Mouse (Mus musculus) hindbrain, embryonic 11.5 days (tissue): ENCODE results near the gene Gpr183. TPM values are rescaled to one million over a fixed set of nuclear protein-coding genes. Genes with fewer than 3 reads are reported as not detected.

ENCODE experiments used
- ATAC-seq: fragments of 200-750 bp; cut with Nextera tagmentation; 2 replicates; pipeline ENCODE4 v1.8.0; 2017; ENCODE audit warnings: mild to moderate bottlenecking, moderate TSS enrichment, moderate library complexity; ENCODE audit not compliant: low FRiP score
- DNase-seq: peaks from one replicate; pipeline ENCODE4 v3.0.0-alpha.2; 2015; ENCODE audit warnings: low spot score
- H3K27ac ChIP-seq: fragments of 300-500 bp; sonication (generic); 2 replicates; pipeline ENCODE4 v1.5.1; 2014; ENCODE audit warnings: mild to moderate bottlenecking, low read depth, low read length
- H3K27me3 ChIP-seq: fragments of 300-500 bp; sonication (generic); 2 replicates; pipeline ENCODE4 v1.6.1; 2014; ENCODE audit warnings: mild to moderate bottlenecking, low read length, moderate library complexity, mixed read lengths; ENCODE audit not compliant: control insufficient read depth, insufficient read depth
- H3K36me3 ChIP-seq: fragments of 300-500 bp; sonication (generic); 2 replicates; pipeline ENCODE4 v1.6.1; 2014; ENCODE audit warnings: mild to moderate bottlenecking, low read length, moderate library complexity, mixed read lengths; ENCODE audit not compliant: control insufficient read depth, insufficient read depth
- H3K4me1 ChIP-seq: fragments of 300-500 bp; sonication (generic); replicated peaks from 2 replicates; pipeline ENCODE4 v1.6.1; 2014; ENCODE audit warnings: low read length, mixed read lengths; ENCODE audit not compliant: control insufficient read depth, insufficient read depth
- H3K4me2 ChIP-seq: fragments of 300-500 bp; sonication (generic); replicated peaks from 2 replicates; pipeline ENCODE4 v1.6.1; 2014; ENCODE audit warnings: mild to moderate bottlenecking, low read depth, low read length
- H3K4me3 ChIP-seq: fragments of 300-500 bp; sonication (generic); 2 replicates; pipeline ENCODE4 v1.5.1; 2014; ENCODE audit warnings: low read depth, low read length
- H3K9ac ChIP-seq: fragments of 300-500 bp; sonication (generic); 2 replicates; pipeline ENCODE4 v1.6.1; 2014; ENCODE audit warnings: low read depth, low read length
- H3K9me3 ChIP-seq: fragments of 300-500 bp; sonication (generic); 2 replicates; pipeline ENCODE4 v1.6.1; 2016; ENCODE audit warnings: low read length; ENCODE audit not compliant: control insufficient read depth
- WGBS: fragments of 180-500 bp; shearing (Covaris S2); extraction: QIAGEN DNeasy Blood & Tissue Kit; methylation state at CpG from one replicate; pipeline ENCODE4 v1.1.7; 2014; 5-methylcytosine and 5-hydroxymethylcytosine counted together
- polyA plus RNA-seq: library from polyadenylated mRNA; unstranded; fragments of >200 nt; fragmentation: Nextera tagmentation; extraction: Ambion mirVana; gene quantifications from 2 replicates; pipeline ENCODE4 v1.2.1, GENCODE M21; 2014

Gpr183 gene
- polyA plus RNA-seq, 1 experiment from 2014 or later, result 3.2 TPM

GRCm38 (mm10) chr14:121947966-121948365 lies 17.0 kb downstream of the Gpr183 start:
- no peak for DNase-seq
- ATAC-seq, result no peak
- 91% methylated on average over 3 of the region's 3 CpGs for WGBS

GRCm38 (mm10) chr14:121947201-121947760 lies 17.7 kb downstream of the Gpr183 start:
- Histone ChIP-seq H3K36me3 (no peaks in the 10 kb centered on the region), H3K27ac (no peak overlapping the region), H3K27me3 (no peaks in the 10 kb centered on the region), H3K4me1 (no peaks in the 10 kb centered on the region), H3K9ac (no peak overlapping the region), H3K4me3 (no peak overlapping the region), H3K4me2 (no peak overlapping the region), H3K9me3 (no peaks in the 10 kb centered on the region)
- WGBS, result 83% methylated on average over 8 of the region's 8 CpGs
- no peak for DNase-seq
- ATAC-seq, result no peak

More at GRCm38 (mm10) chr14:121947966-121948365, 17.0 kb downstream of the Gpr183 start:
- H3K9me3 ChIP-seq, result no peaks in the 10 kb centered on the region
- H3K4me3 ChIP-seq, result no peak overlapping the region
- no peaks in the 10 kb centered on the region for H3K27me3 ChIP-seq
- H3K4me2 ChIP-seq, result no peak overlapping the region
- H3K4me1 ChIP-seq, result no peaks in the 10 kb centered on the region
- H3K36me3 ChIP-seq, result no peaks in the 10 kb centered on the region
- H3K9ac ChIP-seq, result no peak overlapping the region
- H3K27ac ChIP-seq, result no peak overlapping the region

GRCm38 (mm10) chr14:121946728-121947127 lies 18.3 kb downstream of the Gpr183 start:
- ATAC-seq, result no peak
- 75% methylated on average over 8 of the region's 8 CpGs for WGBS
- H3K9ac ChIP-seq, result no peak overlapping the region

DNA sequence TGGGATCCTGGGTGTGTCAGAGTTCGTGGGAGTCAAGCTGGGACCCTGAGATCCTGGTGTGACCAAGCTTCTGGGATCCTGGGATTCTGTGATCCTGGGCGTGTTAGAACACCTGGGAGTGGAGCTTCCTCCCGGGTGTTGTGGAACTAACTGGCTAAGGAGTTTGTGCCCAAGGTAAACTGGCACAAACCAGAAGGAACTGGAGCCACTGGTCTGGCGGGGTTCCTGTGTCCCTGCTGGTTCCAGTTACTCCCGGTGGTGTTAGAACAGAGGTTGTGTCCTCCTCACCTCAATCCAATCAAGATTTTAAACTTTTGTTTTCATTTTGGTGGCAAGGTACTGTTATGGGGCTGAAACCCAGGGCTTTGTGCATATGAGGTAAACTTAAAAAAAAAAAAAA lies 18.9 kb downstream of the Gpr183 start:
- H3K9me3 ChIP-seq, result no peaks in the 10 kb centered on the region
- H3K27me3 ChIP-seq, result no peaks in the 10 kb centered on the region
- H3K4me2 ChIP-seq, result no peak overlapping the region
- H3K4me3 ChIP-seq, result no peak overlapping the region
- DNase-seq (no peak), ATAC-seq (no peak)
- H3K36me3 ChIP-seq, result no peaks in the 10 kb centered on the region
- no peak overlapping the region for H3K27ac ChIP-seq
- no peaks in the 10 kb centered on the region for H3K4me1 ChIP-seq
- WGBS, result 89% methylated on average over 5 of the region's 5 CpGs
- no peak overlapping the region for H3K9ac ChIP-seq

More at GRCm38 (mm10) chr14:121946728-121947127, 18.3 kb downstream of the Gpr183 start:
- H3K27me3 ChIP-seq, result no peaks in the 10 kb centered on the region
- H3K9me3 ChIP-seq, result no peaks in the 10 kb centered on the region
- no peak overlapping the region for H3K4me3 ChIP-seq
- DNase-seq, result no peak
- no peak overlapping the region for H3K27ac ChIP-seq
- H3K36me3 ChIP-seq, result no peaks in the 10 kb centered on the region
- no peaks in the 10 kb centered on the region for H3K4me1 ChIP-seq
- H3K4me2 ChIP-seq, result no peak overlapping the region

- no peaks in the 10 kb centered on the region for H3K9me3 ChIP-seq
- ATAC-seq, result no peak
- no peak overlapping the region for H3K4me3 ChIP-seq
- H3K27ac ChIP-seq, result no peak overlapping the region
- H3K36me3 ChIP-seq, result no peaks in the 10 kb centered on the region
- no peak overlapping the region for H3K4me2 ChIP-seq
- H3K4me1 ChIP-seq, result no peaks in the 10 kb centered on the region
- no peak for DNase-seq
- no peaks in the 10 kb centered on the region for H3K27me3 ChIP-seq
- H3K9ac ChIP-seq, result no peak overlapping the region
- WGBS, result 91% methylated on average over 3 of the region's 3 CpGs
These were observed 25.4 kb downstream of the Gpr183 start for GRCm38 (mm10) chr14:121939582-121939981.

- DNase-seq (no peak), ATAC-seq (no peak)
- WGBS, result 94% methylated on average over 11 of the region's 11 CpGs
- no peaks in the 10 kb centered on the region for H3K36me3 ChIP-seq
- no peak overlapping the region for H3K27ac ChIP-seq
- no peak overlapping the region for H3K9ac ChIP-seq
- no peak overlapping the region for H3K4me3 ChIP-seq
- no peak overlapping the region for H3K4me2 ChIP-seq
- no peaks in the 10 kb centered on the region for H3K4me1 ChIP-seq
- no peaks in the 10 kb centered on the region for H3K27me3 ChIP-seq
- H3K9me3 ChIP-seq, result no peaks in the 10 kb centered on the region
These were observed 26.5 kb downstream of the Gpr183 start for GRCm38 (mm10) chr14:121938256-121939191.

- DNase-seq (no peak), ATAC-seq (no peak)
- Histone ChIP-seq H3K36me3 (no peaks in the 10 kb centered on the region), H3K4me3 (no peak overlapping the region), H3K4me1 (no peaks in the 10 kb centered on the region), H3K27me3 (no peaks in the 10 kb centered on the region), H3K9ac (no peak overlapping the region), H3K9me3 (no peaks in the 10 kb centered on the region), H3K4me2 (no peak overlapping the region), H3K27ac (no peak overlapping the region)
- WGBS, result 92% methylated on average over 11 of the region's 11 CpGs
These were observed 27.3 kb downstream of the Gpr183 start for GRCm38 (mm10) chr14:121937601-121938255.

- whole genome bisulfite sequencing, result 75% methylated on average over 8 of the region's 8 CpGs
- Histone ChIP-seq H3K4me2 (no peak overlapping the region), H3K27me3 (no peaks in the 10 kb centered on the region), H3K36me3 (no peaks in the 10 kb centered on the region), H3K4me1 (no peaks in the 10 kb centered on the region), H3K9ac (no peak overlapping the region), H3K9me3 (no peaks in the 10 kb centered on the region), H3K4me3 (no peak overlapping the region), H3K27ac (no peak overlapping the region)
- ATAC-seq, result no peak
- no peak for DNase-seq
These were observed 28.1 kb downstream of the Gpr183 start for GRCm38 (mm10) chr14:121936856-121937255.
